Mouse (Mus musculus) megakaryocyte, embryonic 14.5 days (primary cell): ENCODE data around the gene Vps45. TPM values are rescaled to one million over a fixed set of nuclear protein-coding genes. Genes with fewer than 3 reads are reported as not detected.
A peak's percentile ranks its signal among the peaks of the same experiment; 100 is the strongest.
"Not testable (repeated sequence)": the region's sequence is repeated elsewhere in the genome, so short reads cannot be mapped to it uniquely, and the experiment has no call there.

ENCODE experiments used
- H3K27me3 ChIP-seq: replicated peaks from 2 replicates; pipeline ENCODE3; 2012; ENCODE audit warnings: inconsistent platforms
- H3K36me3 ChIP-seq: replicated peaks from 2 replicates; pipeline ENCODE3; 2012; ENCODE audit warnings: low read length, inconsistent platforms, mixed read lengths
- H3K4me1 ChIP-seq: 2 replicates; pipeline ENCODE4 v1.6.1; 2012; ENCODE audit warnings: inconsistent platforms
- H3K4me3 ChIP-seq: replicated peaks from 2 replicates; pipeline ENCODE3; 2012; ENCODE audit warnings: moderate library complexity, mild to moderate bottlenecking, inconsistent platforms
- H3K9me3 ChIP-seq: 2 replicates; pipeline ENCODE4 v1.6.1; 2012; ENCODE audit warnings: inconsistent platforms
- FLI1 ChIP-seq: IDR thresholded peaks from 2 replicates; pipeline ENCODE4 v1.6.1; 2012; ENCODE audit warnings: low read length, inconsistent platforms, mixed read lengths
- GATA1 ChIP-seq: IDR thresholded peaks from 3 replicates; pipeline ENCODE4 v1.6.1; 2012; ENCODE audit warnings: mixed read lengths, low read length, inconsistent platforms, borderline replicate concordance
- polyA plus RNA-seq: library from polyadenylated mRNA; stranded (reverse); fragments of >175 nt; gene quantifications from 2 replicates; pipeline ENCODE4 v1.2.3, GENCODE M21; 2012; ENCODE audit warnings: low replicate concordance; ENCODE audit not compliant: insufficient read depth

The Vps45 gene
- polyA plus RNA-seq, 1 experiment = 19.4 TPM

DNA sequence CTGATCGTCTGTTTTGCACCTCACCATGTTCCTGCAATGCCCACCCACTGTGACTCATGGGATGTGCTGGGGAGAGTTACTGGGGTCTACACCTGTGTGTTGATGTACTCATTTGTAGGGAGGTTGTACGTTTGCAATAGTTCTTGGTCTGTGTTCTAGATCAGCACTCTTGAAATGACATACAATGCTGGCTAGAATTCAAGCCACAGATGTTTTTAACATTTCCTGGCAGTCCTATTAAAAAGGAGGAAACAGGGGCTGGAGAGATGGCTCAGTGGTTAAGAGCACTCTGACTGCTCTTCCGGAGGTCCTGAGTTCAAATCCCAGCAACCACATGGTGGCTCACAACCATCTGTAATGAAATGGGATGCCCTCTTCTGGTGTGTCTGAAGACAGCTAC is 104.7 kb downstream of the Vps45 start:
- Histone ChIP-seq H3K27me3 (no peaks in the 10 kb centered on the region), H3K4me3 (peak overlapping the region; percentile 50), H3K36me3 (peaks cover 3% of the 10 kb centered on the region), H3K9me3 (no peaks in the 10 kb centered on the region), H3K4me1 (peaks cover 57% of the 10 kb centered on the region)
- TF ChIP-seq GATA1 (no peak), FLI1 (no peak)

- H3K4me1 ChIP-seq = peaks cover 53% of the 10 kb centered on the region
These were observed 105.2 kb downstream of the Vps45 start for GRCm38 (mm10) chr3:95953023-95953422.

GRCm38 (mm10) chr3:95951566-95951965 is 106.7 kb downstream of the Vps45 start:
- Histone ChIP-seq H3K36me3 (peaks cover 20% of the 10 kb centered on the region), H3K4me1 (peaks cover 39% of the 10 kb centered on the region), H3K4me3 (peak overlapping the region; percentile 97)
- not testable (repeated sequence) for H3K27me3 ChIP-seq, H3K9me3 ChIP-seq

More at GRCm38 (mm10) chr3:95953023-95953422, 105.2 kb downstream of the Vps45 start:
- Histone ChIP-seq H3K27me3 (no peaks in the 10 kb centered on the region), H3K4me3 (peak overlapping the region; percentile 50), H3K9me3 (no peaks in the 10 kb centered on the region), H3K36me3 (peaks cover 6% of the 10 kb centered on the region)
- TF ChIP-seq GATA1 (no peak), FLI1 (no peak)

DNA sequence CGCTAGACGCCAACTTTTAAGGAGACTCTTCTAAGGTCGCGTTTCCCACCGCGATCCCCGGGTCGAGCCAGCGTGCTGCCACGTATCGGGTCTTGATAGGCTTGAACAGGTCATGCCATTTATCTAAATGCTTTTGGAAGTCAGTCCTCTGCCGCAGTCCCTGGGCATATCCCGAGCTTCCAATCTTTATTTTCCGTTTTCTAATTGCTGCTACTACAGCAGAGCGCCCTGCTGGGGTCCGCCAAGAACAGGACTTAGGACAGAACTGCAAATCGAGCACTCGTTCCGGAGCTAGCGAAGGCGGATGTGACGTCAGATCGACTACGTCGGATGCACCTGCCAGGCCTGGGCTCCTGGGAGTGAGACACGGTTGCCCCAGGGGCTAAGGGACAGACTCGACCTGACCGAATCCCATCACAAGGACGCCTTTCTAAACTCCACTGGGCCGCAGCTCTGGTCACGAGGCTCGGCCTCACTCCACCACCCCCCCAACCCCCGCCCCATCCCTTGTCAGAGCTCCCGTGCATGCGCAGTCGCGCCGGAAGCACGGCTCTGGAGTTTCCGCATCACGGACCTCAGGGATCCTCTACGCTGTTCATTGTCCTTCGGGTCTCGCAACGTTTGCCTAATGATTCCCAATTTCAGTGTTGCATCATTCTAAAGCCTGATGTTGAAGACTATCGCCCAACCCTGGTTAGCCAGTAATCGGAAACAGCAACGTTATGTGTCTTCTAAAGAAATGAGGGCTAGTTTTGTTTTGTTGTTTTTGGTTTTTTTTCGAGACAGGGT is 107.3 kb downstream of the Vps45 start:
- H3K27me3 ChIP-seq = no peaks in the 10 kb centered on the region
- H3K4me1 ChIP-seq = peaks cover 33% of the 10 kb centered on the region
- H3K4me3 ChIP-seq = peak overlapping the region; percentile 97
- TF ChIP-seq FLI1 (no peak), GATA1 (no peak)
- peaks cover 26% of the 10 kb centered on the region for H3K36me3 ChIP-seq
- no peaks in the 10 kb centered on the region for H3K9me3 ChIP-seq

Other genes starting within 250 kb of the Vps45 start
- gene Rprd2, start 239.6 kb downstream of the Vps45 start, polyA plus RNA-seq = 3.0 and 3.4 TPM in 2 replicates
- gene Prpf3, start 202.6 kb downstream of the Vps45 start, polyA plus RNA-seq = 1.9 and 6.5 TPM in 2 replicates
- gene Mrps21, start 186.9 kb downstream of the Vps45 start, polyA plus RNA-seq = 36.5 and 191 TPM in 2 replicates
- gene Ciart, start 176.2 kb downstream of the Vps45 start, polyA plus RNA-seq = 10.4 and 16.9 TPM in 2 replicates
- gene BC028528, start 166.5 kb downstream of the Vps45 start, polyA plus RNA-seq = 0.30 TPM in 1 of 2 replicates, not detected in the other
- 39.8 and 61.7 TPM in 2 replicates for gene Aph1a, start 164.5 kb downstream of the Vps45 start, polyA plus RNA-seq
- gene Car14, start 153.8 kb downstream of the Vps45 start, polyA plus RNA-seq = not detected in 2 replicates
- gene Anp32e, start 129.2 kb downstream of the Vps45 start, polyA plus RNA-seq = 3.7 and 183 TPM in 2 replicates
- 556 and 663 TPM in 2 replicates for gene Plekho1, start 62.5 kb downstream of the Vps45 start, polyA plus RNA-seq
- gene Otud7b, start 46.1 kb upstream of the Vps45 start, polyA plus RNA-seq = 9.2 and 12.9 TPM in 2 replicates
- gene Mtmr11, start 103.5 kb upstream of the Vps45 start, polyA plus RNA-seq = 0.57 TPM in 1 of 2 replicates, not detected in the other
- gene Sf3b4, start 113.9 kb upstream of the Vps45 start, polyA plus RNA-seq = 463 and 1,018 TPM in 2 replicates
- 1.9 and 7.6 TPM in 2 replicates for gene Sv2a, start 122.7 kb upstream of the Vps45 start, polyA plus RNA-seq
- 29.8 and 114 TPM in 2 replicates for gene Bola1, start 161.2 kb upstream of the Vps45 start, polyA plus RNA-seq
- gene Hist2h2ab, start 161.4 kb upstream of the Vps45 start, polyA plus RNA-seq = not detected in 2 replicates
- gene Hist2h2ac, start 162.4 kb upstream of the Vps45 start, polyA plus RNA-seq = 15.1 and 19.7 TPM in 2 replicates
- gene Hist2h2be, start 162.7 kb upstream of the Vps45 start, polyA plus RNA-seq = 0.10 TPM in 1 of 2 replicates, not detected in the other
- 50.2 and 139 TPM in 2 replicates for gene Hist2h3c2, start 180.7 kb upstream of the Vps45 start, polyA plus RNA-seq
- 947 and 1,036 TPM in 2 replicates for gene Hist2h2aa2, start 181.8 kb upstream of the Vps45 start, polyA plus RNA-seq
- 57.2 and 67.0 TPM in 2 replicates for gene Hist2h2aa1, start 187.0 kb upstream of the Vps45 start, polyA plus RNA-seq
- gene Hist2h3c1, start 188.2 kb upstream of the Vps45 start, polyA plus RNA-seq = not detected in 2 replicates
- gene Hist2h4, start 204.8 kb upstream of the Vps45 start, polyA plus RNA-seq = 5.6 and 6.1 TPM in 2 replicates
- 84.7 and 122 TPM in 2 replicates for gene Hist2h3b, start 210.2 kb upstream of the Vps45 start, polyA plus RNA-seq
- gene Hist2h2bb, start 211.3 kb upstream of the Vps45 start, polyA plus RNA-seq = 1.0 TPM in 1 of 2 replicates, not detected in the other
- 0.86 and 1.7 TPM in 2 replicates for gene Fcgr1, start 235.5 kb upstream of the Vps45 start, polyA plus RNA-seq